Mouse (Mus musculus) c-Kit-positive CD71-negative TER-119-negative erythroid progenitor cells, embryonic 14.5 days (primary cell): ENCODE results near the gene Olfr157.
A peak's percentile ranks its signal among the peaks of the same experiment; 100 is the strongest.

Source experiments
- DNase-seq: peaks from one replicate; pipeline ENCODE4 v3.0.0-alpha.2; 2013; ENCODE audit warnings: low read depth

The Olfr157 gene

GRCm38 (mm10) chr4:43840101-43840500 lies at the start of gene Olfr157:
Gene Olfr157 (minus strand): TSS chr4:43840201.
- DNase-seq, result no peak

GRCm38 (mm10) chr4:43884196-43884595 lies 44.2 kb upstream of the Olfr157 start:
- no peak for DNase-seq

GRCm38 (mm10) chr4:43879566-43879965 lies 39.6 kb upstream of the Olfr157 start:
- DNase-seq, result no peak

- no peak for DNase-seq
Observed at GRCm38 (mm10) chr4:43878121-43878776, 38.2 kb upstream of the Olfr157 start.

- no peak for DNase-seq
Observed at GRCm38 (mm10) chr4:43877230-43877629, 37.2 kb upstream of the Olfr157 start.

GRCm38 (mm10) chr4:43875919-43876411 lies 36.0 kb upstream of the Olfr157 start:
- DNase-seq, result no peak

- DNase-seq, result peak; percentile 60
Observed at GRCm38 (mm10) chr4:43875160-43875918, 35.3 kb upstream of the Olfr157 start, which contains the start of gene Reck. Gene Reck (plus strand): TSS chr4:43875530.

- no peak for DNase-seq
Observed at GRCm38 (mm10) chr4:43874501-43874900, 34.5 kb upstream of the Olfr157 start.

GRCm38 (mm10) chr4:43869821-43870220 lies 29.8 kb upstream of the Olfr157 start:
- no peak for DNase-seq

- no peak for DNase-seq
Observed at GRCm38 (mm10) chr4:43863298-43863697, 23.3 kb upstream of the Olfr157 start.

GRCm38 (mm10) chr4:43860744-43861519 lies 20.9 kb upstream of the Olfr157 start:
- peak; percentile 47 for DNase-seq

- DNase-seq, result no peak
Observed at GRCm38 (mm10) chr4:43859886-43860285, 19.9 kb upstream of the Olfr157 start.

GRCm38 (mm10) chr4:43854101-43854500 lies 14.1 kb upstream of the Olfr157 start:
- DNase-seq, result no peak

- DNase-seq, result no peak
Observed at GRCm38 (mm10) chr4:43851265-43851664, 11.3 kb upstream of the Olfr157 start, which contains the start of gene Olfr155. Gene Olfr155 (plus strand): TSS chr4:43851565.

GRCm38 (mm10) chr4:43838326-43838725 lies 1.7 kb downstream of the Olfr157 start:
- DNase-seq, result no peak

- DNase-seq, result no peak
Observed at GRCm38 (mm10) chr4:43834749-43835148, 5.3 kb downstream of the Olfr157 start.

GRCm38 (mm10) chr4:43833752-43834151 lies 6.2 kb downstream of the Olfr157 start:
- DNase-seq, result no peak

- peak; percentile 10 for DNase-seq
Observed at GRCm38 (mm10) chr4:43832031-43832430, 8.0 kb downstream of the Olfr157 start.

GRCm38 (mm10) chr4:43828806-43829205 lies 11.2 kb downstream of the Olfr157 start:
- no peak for DNase-seq

- DNase-seq, result no peak
Observed at GRCm38 (mm10) chr4:43823845-43824337, 16.1 kb downstream of the Olfr157 start, which contains the start of gene Olfr156. Gene Olfr156 (minus strand): TSS chr4:43823895.

GRCm38 (mm10) chr4:43822896-43823550 lies 17.0 kb downstream of the Olfr157 start:
- no peak for DNase-seq

- DNase-seq, result no peak
Observed at GRCm38 (mm10) chr4:43798936-43799335, 41.1 kb downstream of the Olfr157 start.
